9 mouse cellular contexts compared by ENCODE assay signal in genomic region chr14:56364711-56365237, GRCm38 (mm10). TPM values are rescaled to one million over a fixed set of nuclear protein-coding genes. Genes with fewer than 3 reads are reported as not detected.
A peak's percentile ranks its signal among the peaks of the same experiment; 100 is the strongest.
DNase-seq lines count a peak whose midpoint lies in the region; ATAC-seq and TF ChIP-seq lines count a peak whose summit lies in the region.
"Had no signal": no experiment of that assay in that cellular context is flagged by ENCODE, and none has a peak within 500 bp of the region (broad histone marks: within the 10 kb centered on the region; RNA-seq: fewer than 3 reads in every experiment).

Gene Atp12a (plus strand): TSS chr14:56365068.

- no peak for DNase-seq in heart, postnatal 14 days
- DNase-seq in ZHBTc4 (ENCODE audit: low read depth, low spot score) (peak; percentile 72), MN1 (ENCODE audit: low spot score) (no peak)
- peak; percentile 21 for DNase-seq in liver, postnatal 0 days
- DNase-seq in left cerebral cortex, adult 9 months (ENCODE audit: low spot score in 2 of 2) = no peak
- no peak for DNase-seq in urinary bladder, postnatal 10 days (ENCODE audit: low spot score)

- no peaks in the 10 kb centered on the region for H3K9me3 ChIP-seq in heart, embryonic 12.5 days (replicated peaks)
- no peaks in the 10 kb centered on the region for H3K9me3 ChIP-seq in hindbrain, embryonic 13.5 days
- H3K9me3 ChIP-seq in liver, postnatal 0 days (ENCODE audit: low read length) = no peaks in the 10 kb centered on the region

- peaks cover 60% of the 10 kb centered on the region for H3K27me3 ChIP-seq in heart, embryonic 12.5 days (replicated peaks)
- H3K27me3 ChIP-seq in hindbrain, embryonic 13.5 days = peaks cover 67% of the 10 kb centered on the region
- peaks cover 45% of the 10 kb centered on the region for H3K27me3 ChIP-seq in liver, postnatal 0 days (ENCODE audit: insufficient read depth, low read length)

- peak within 1 kb of the TSS; percentile 76 for H3K4me2 ChIP-seq in heart, embryonic 12.5 days
- peak within 1 kb of the TSS; percentile 83 for H3K4me2 ChIP-seq in hindbrain, embryonic 13.5 days
- peak within 1 kb of the TSS; percentile 62 for H3K4me2 ChIP-seq in liver, postnatal 0 days (ENCODE audit: low read depth, low read length)

- ATAC-seq in heart, embryonic 12.5 days (ENCODE audit: insufficient number of reproducible peaks, low FRiP score) = no peak
- ATAC-seq in hindbrain, embryonic 13.5 days (ENCODE audit: low FRiP score) = peak; percentile 63; the same call in 1 of the 2 replicates
- peak; percentile 8; the same call in 1 of the 2 replicates for ATAC-seq in liver, postnatal 0 days

- TF ChIP-seq EP300 in liver, postnatal 0 days (IDR thresholded peaks at IDR 0.05; ENCODE audit: low read depth) = no peak

- H3K4me1 ChIP-seq in heart, embryonic 12.5 days (replicated peaks) = peaks cover 10% of the 10 kb centered on the region; the same call in 1 of the 2 replicates
- peaks cover 10% of the 10 kb centered on the region for H3K4me1 ChIP-seq in hindbrain, embryonic 13.5 days (replicated peaks)
- H3K4me1 ChIP-seq in liver, postnatal 0 days (ENCODE audit: insufficient read depth) = no peaks in the 10 kb centered on the region

- H3K36me3 ChIP-seq in heart, embryonic 12.5 days = no peaks in the 10 kb centered on the region
- no peaks in the 10 kb centered on the region for H3K36me3 ChIP-seq in hindbrain, embryonic 13.5 days
- H3K36me3 ChIP-seq in liver, postnatal 0 days (replicated peaks; ENCODE audit: insufficient read depth, low read length) = no peaks in the 10 kb centered on the region

- H3K9ac ChIP-seq in heart, embryonic 12.5 days = peak within 1 kb of the TSS; percentile 17; the same call in 1 of the 2 replicates
- H3K9ac ChIP-seq in hindbrain, embryonic 13.5 days = peak within 1 kb of the TSS; percentile 66
- H3K9ac ChIP-seq in liver, postnatal 0 days (replicated peaks) = no peak within 1 kb of the TSS

- WGBS in heart, embryonic 12.5 days = 1% methylated on average over 48 of the region's 48 CpGs
- WGBS in hindbrain, embryonic 13.5 days = under 1% methylated on average over 48 of the region's 48 CpGs
- 2% methylated on average over 48 of the region's 48 CpGs for WGBS in liver, postnatal 0 days (ENCODE audit: insufficient replicate concordance)

- TF ChIP-seq CTCF in liver, postnatal 0 days (IDR thresholded peaks at IDR 0.05; ENCODE audit: low read depth) = no peak

- intact Hi-C loops in heart, postnatal 14 days (cut with DNase I) = no loop called here

- peak within 1 kb of the TSS; percentile 46 for H3K4me3 ChIP-seq in heart, embryonic 12.5 days
- H3K4me3 ChIP-seq in hindbrain, embryonic 13.5 days = peak within 1 kb of the TSS; percentile 50
- H3K4me3 ChIP-seq in liver, postnatal 0 days (ENCODE audit: low read depth, low read length) = peak within 1 kb of the TSS; percentile 32; the same call in 1 of the 2 replicates

- H3K27ac ChIP-seq in heart, embryonic 12.5 days (ENCODE audit: poor library complexity, severe bottlenecking) = no peak within 1 kb of the TSS
- H3K27ac ChIP-seq in hindbrain, embryonic 13.5 days = no peak within 1 kb of the TSS
- H3K27ac ChIP-seq in liver, postnatal 0 days (ENCODE audit: low read depth) = no peak within 1 kb of the TSS

RNA-seq across cellular contexts. Expression of gene Atp12a, which starts in this region (rescaled TPM):
- not detected in 2 replicates for polyA plus RNA-seq in heart, embryonic 12.5 days (2016; fragmentation: Nextera tagmentation; extraction: Ambion mirVana)
- not detected for total RNA-seq in heart, postnatal 14 days (2021)
- polyA plus RNA-seq in hindbrain, embryonic 13.5 days (2015; fragmentation: Nextera tagmentation; extraction: Ambion mirVana) = 0.09 TPM in 2 replicates
- not detected in 2 replicates for polyA plus RNA-seq in liver, postnatal 0 days (2015; fragmentation: Nextera tagmentation; extraction: Ambion mirVana)
- total RNA-seq: MEL had no signal

Comparison
In these comparisons a context has a peak if more than half of its experiments do, and no peak if none do; other contexts are left out.
1. Peak in ATAC-seq, H3K4me3 ChIP-seq, H3K9ac ChIP-seq and H3K4me2 ChIP-seq in hindbrain, embryonic 13.5 days; RNA of the gene not detected or under 1 TPM.
2. Peak in DNase-seq, ATAC-seq, H3K4me3 ChIP-seq and H3K4me2 ChIP-seq in liver, postnatal 0 days; RNA of the gene not detected or under 1 TPM.